Mouse (Mus musculus): ENCODE data around the gene Ogdh. TPM values are rescaled to one million over a fixed set of nuclear protein-coding genes. Genes with fewer than 3 reads are reported as not detected.

Ogdh gene
- polyA plus RNA-seq, 1 experiment from 2014 or later: 91.4 TPM

DNA sequence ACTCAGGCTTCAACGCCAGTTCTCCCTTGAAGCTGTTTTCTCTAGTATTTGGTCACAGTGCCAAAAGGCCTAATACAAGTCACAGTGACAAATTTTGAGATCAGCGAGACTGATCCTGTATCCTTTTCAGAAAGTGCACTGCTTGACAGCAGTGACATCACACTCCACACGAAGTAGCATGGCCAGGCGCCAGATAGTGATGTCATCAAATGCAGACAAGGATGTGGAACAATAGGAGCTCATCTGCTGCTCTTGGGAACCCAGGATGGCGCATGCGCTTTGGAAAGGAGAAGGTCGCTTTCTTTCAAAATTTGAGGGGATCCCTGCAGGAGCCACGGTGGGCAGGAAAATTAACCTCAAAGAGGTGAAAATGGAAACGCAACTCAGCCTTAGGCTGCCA lies 81.4 kb downstream of the Ogdh start:
- H3K4me1 ChIP-seq: no peaks in the 10 kb centered on the region
- WGBS: 90% methylated on average over 9 of the region's 9 CpGs
- H3K9ac ChIP-seq: no peak overlapping the region
- ATAC-seq (ENCODE audit: insufficient number of reproducible peaks, low FRiP score, low TSS enrichment, low read depth): no peak
- H3K4me2 ChIP-seq: no peak overlapping the region
- no peaks in the 10 kb centered on the region for H3K9me3 ChIP-seq
- no peaks in the 10 kb centered on the region for H3K36me3 ChIP-seq
- no peak overlapping the region for H3K27ac ChIP-seq
- no peaks in the 10 kb centered on the region for H3K27me3 ChIP-seq
- no peak overlapping the region for H3K4me3 ChIP-seq

- no peaks in the 10 kb centered on the region for H3K27me3 ChIP-seq
- WGBS: 76% methylated on average over 6 of the region's 6 CpGs
- H3K27ac ChIP-seq: no peak overlapping the region
- H3K4me3 ChIP-seq: no peak overlapping the region
- H3K36me3 ChIP-seq: no peaks in the 10 kb centered on the region
- ATAC-seq (ENCODE audit: insufficient number of reproducible peaks, low FRiP score, low TSS enrichment, low read depth): no peak
- H3K4me1 ChIP-seq: no peaks in the 10 kb centered on the region
- H3K9ac ChIP-seq: no peak overlapping the region
- no peaks in the 10 kb centered on the region for H3K9me3 ChIP-seq
- no peak overlapping the region for H3K4me2 ChIP-seq
These were observed 89.5 kb downstream of the Ogdh start for GRCm38 (mm10) chr11:6380916-6381315.

DNA sequence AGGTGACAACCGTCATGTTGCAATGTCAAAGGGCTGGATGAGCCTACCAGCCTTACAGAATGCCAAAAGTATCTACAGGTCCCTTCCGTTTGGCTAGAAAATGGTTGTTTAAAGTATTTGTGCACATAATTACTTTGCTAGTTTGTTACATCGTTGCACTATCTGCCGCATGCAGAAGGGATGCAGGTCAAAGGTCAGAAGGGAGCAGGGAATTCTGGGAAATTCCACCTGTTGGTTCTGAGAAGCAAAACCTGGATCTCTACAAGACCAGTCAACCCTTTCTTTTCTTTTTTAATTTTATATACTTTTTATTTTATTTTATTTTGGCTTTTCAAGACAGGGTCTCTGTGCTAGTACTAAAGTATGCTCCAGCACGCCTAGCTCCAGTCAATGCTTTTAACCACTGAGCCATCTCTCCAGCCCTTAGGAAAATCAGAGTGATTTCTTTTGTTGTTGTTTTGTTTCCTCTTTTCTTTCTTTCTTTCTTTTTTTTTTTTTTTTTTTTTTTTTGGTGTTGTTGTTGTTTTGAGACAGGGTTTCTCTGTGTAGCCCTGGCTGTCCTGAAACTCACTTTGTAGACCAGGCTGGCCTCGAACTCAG lies 96.8 kb downstream of the Ogdh start:
- Histone ChIP-seq H3K27ac (peak overlapping the region; percentile 97), H3K9me3 (no peaks in the 10 kb centered on the region), H3K4me3 (peak overlapping the region; percentile 84), H3K4me2 (0 out of 2 replicates have a peak overlapping the region, but pooled peaks have one; percentile 44), H3K4me1 (peaks cover 20% of the 10 kb centered on the region), H3K36me3 (peaks cover 8% of the 10 kb centered on the region; the same call in 1 of the 2 replicates), H3K9ac (no peak overlapping the region), H3K27me3 (no peaks in the 10 kb centered on the region)
- ATAC-seq (ENCODE audit: insufficient number of reproducible peaks, low FRiP score, low TSS enrichment, low read depth): no peak
- WGBS: 88% methylated on average over 6 of the region's 6 CpGs

- Histone ChIP-seq H3K9me3 (no peaks in the 10 kb centered on the region), H3K36me3 (peaks cover 9% of the 10 kb centered on the region), H3K4me3 (peak within 1 kb of the TSS; percentile 84), H3K27ac (peak within 1 kb of the TSS; percentile 97), H3K4me1 (peaks cover 20% of the 10 kb centered on the region), H3K27me3 (no peaks in the 10 kb centered on the region), H3K9ac (peak within 1 kb of the TSS; percentile 67), H3K4me2 (peak within 1 kb of the TSS; percentile 89)
- peak; percentile 99 for ATAC-seq (ENCODE audit: insufficient number of reproducible peaks, low FRiP score, low TSS enrichment, low read depth)
- 5% methylated on average over 58 of the region's 60 CpGs for WGBS
These were observed 97.4 kb downstream of the Ogdh start, which contains the start of gene Zmiz2 for GRCm38 (mm10) chr11:6388726-6389413. Gene Zmiz2, plus strand, starts transcription at chr11:6389074.

DNA sequence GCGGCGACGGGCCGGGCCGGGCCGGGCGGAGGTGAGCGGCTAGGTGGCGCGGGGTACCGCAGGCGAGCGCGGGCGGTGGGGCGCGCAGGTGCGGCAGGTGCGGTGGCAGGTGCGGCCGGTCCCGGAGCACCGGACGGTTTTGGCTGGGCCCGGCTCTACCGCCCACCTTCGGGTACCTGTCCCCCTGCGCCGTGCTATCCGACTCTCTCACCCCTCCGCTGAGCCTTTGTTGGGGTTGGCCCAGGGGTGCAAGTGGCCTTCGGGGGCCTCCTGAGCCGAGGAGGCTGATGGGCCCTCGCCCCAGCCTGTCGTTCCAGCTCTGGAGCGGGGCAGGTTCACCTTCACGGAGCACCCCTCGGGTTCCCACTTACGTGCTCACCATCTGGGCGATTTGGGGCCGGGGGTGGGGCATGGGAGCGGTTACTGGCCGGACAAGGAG lies 98.1 kb downstream of the Ogdh start:
- H3K4me2 ChIP-seq: peak overlapping the region; percentile 89
- peaks cover 16% of the 10 kb centered on the region for H3K36me3 ChIP-seq
- no peak for ATAC-seq (ENCODE audit: insufficient number of reproducible peaks, low FRiP score, low TSS enrichment, low read depth)
- peak overlapping the region; percentile 67 for H3K9ac ChIP-seq
- no peaks in the 10 kb centered on the region for H3K27me3 ChIP-seq
- WGBS: under 1% methylated on average over 21 of the region's 43 CpGs
- no peaks in the 10 kb centered on the region for H3K9me3 ChIP-seq
- peak overlapping the region; percentile 97 for H3K27ac ChIP-seq
- peak overlapping the region; percentile 84 for H3K4me3 ChIP-seq
- peaks cover 25% of the 10 kb centered on the region for H3K4me1 ChIP-seq

DNA sequence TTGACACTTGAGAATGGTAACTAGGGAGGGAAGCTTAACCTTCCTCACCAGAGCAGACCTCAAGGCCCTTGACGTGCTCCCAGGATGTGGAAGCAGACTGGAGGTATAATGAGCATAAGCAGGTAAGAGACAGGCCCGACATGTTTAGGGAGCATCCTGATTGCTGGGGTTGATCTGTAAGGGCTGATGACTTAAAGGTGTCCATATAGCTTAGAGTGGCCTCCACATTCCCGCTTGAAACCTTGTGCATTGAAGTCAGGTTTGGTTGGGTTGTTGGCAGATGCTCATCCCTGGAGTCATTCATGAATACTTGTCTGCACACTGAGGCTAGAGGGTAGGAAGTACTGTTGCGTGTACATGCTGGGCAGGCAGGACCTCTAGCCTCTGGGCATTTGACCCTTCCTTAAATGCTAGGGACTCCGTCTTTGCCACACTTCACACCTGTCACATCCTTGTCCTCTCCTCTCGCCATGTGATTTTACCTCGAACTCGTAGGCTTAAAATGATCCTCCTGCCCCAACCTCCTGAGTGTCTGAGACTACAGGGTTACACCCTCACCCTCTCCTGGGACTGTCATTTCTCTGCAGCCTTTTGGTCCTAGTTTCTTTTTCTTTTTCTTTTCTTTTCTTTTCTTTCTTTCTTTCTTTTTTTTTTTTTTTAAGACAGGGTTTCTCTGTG lies 99.1 kb downstream of the Ogdh start:
- H3K9ac ChIP-seq: peak overlapping the region; percentile 67; the same call in 1 of the 2 replicates
- peaks cover 25% of the 10 kb centered on the region for H3K4me1 ChIP-seq
- H3K27me3 ChIP-seq: no peaks in the 10 kb centered on the region
- 79% methylated on average over 8 of the region's 8 CpGs for WGBS
- no peaks in the 10 kb centered on the region for H3K9me3 ChIP-seq
- ATAC-seq (ENCODE audit: insufficient number of reproducible peaks, low FRiP score, low TSS enrichment, low read depth): no peak
- H3K4me2 ChIP-seq: peak overlapping the region; percentile 89
- H3K4me3 ChIP-seq: peak overlapping the region; percentile 84
- H3K27ac ChIP-seq: no peak overlapping the region
- H3K36me3 ChIP-seq: peaks cover 25% of the 10 kb centered on the region

GRCm38 (mm10) chr11:6391516-6392276 lies 100.3 kb downstream of the Ogdh start:
- H3K9ac ChIP-seq: no peak overlapping the region
- 83% methylated on average over 8 of the region's 8 CpGs for WGBS
- H3K4me2 ChIP-seq: no peak overlapping the region
- H3K4me3 ChIP-seq: no peak overlapping the region
- H3K36me3 ChIP-seq: peaks cover 34% of the 10 kb centered on the region
- no peaks in the 10 kb centered on the region for H3K27me3 ChIP-seq
- ATAC-seq (ENCODE audit: insufficient number of reproducible peaks, low FRiP score, low TSS enrichment, low read depth): no peak
- peaks cover 25% of the 10 kb centered on the region for H3K4me1 ChIP-seq
- no peaks in the 10 kb centered on the region for H3K9me3 ChIP-seq
- H3K27ac ChIP-seq: no peak overlapping the region

DNA sequence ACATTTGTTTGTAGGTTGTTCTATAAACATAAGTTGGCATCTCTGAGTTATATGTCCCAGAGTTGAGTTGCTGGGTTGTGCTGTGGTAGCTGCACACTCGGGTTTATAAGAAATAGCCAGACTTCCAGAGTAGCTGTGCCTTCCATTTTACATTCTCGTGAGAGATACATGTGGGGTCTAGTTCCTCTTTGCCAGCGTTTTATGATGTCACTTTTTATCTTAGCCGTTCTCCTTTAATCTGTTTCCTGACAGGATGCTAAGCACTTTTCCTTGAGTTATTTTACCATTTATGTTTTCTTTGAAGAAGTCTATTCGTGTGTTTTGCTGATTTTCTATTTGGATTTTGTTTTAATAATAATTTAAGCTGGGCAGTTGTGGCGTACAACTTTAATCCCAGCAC lies 101.4 kb downstream of the Ogdh start:
- Histone ChIP-seq H3K4me3 (no peak overlapping the region), H3K9ac (no peak overlapping the region), H3K27ac (no peak overlapping the region), H3K4me1 (peaks cover 25% of the 10 kb centered on the region), H3K9me3 (no peaks in the 10 kb centered on the region), H3K27me3 (no peaks in the 10 kb centered on the region), H3K36me3 (peaks cover 45% of the 10 kb centered on the region), H3K4me2 (no peak overlapping the region)
- WGBS: 81% methylated on average over 6 of the region's 6 CpGs
- ATAC-seq (ENCODE audit: insufficient number of reproducible peaks, low FRiP score, low TSS enrichment, low read depth): no peak

- Histone ChIP-seq H3K27me3 (no peaks in the 10 kb centered on the region), H3K4me3 (no peak overlapping the region), H3K4me2 (no peak overlapping the region), H3K4me1 (peaks cover 25% of the 10 kb centered on the region), H3K9ac (no peak overlapping the region), H3K36me3 (peaks cover 55% of the 10 kb centered on the region), H3K27ac (no peak overlapping the region), H3K9me3 (no peaks in the 10 kb centered on the region)
- no peak for ATAC-seq (ENCODE audit: insufficient number of reproducible peaks, low FRiP score, low TSS enrichment, low read depth)
- WGBS: 93% methylated on average over 1 of the region's 1 CpGs
These were observed 102.4 kb downstream of the Ogdh start for GRCm38 (mm10) chr11:6393866-6394265.

DNA sequence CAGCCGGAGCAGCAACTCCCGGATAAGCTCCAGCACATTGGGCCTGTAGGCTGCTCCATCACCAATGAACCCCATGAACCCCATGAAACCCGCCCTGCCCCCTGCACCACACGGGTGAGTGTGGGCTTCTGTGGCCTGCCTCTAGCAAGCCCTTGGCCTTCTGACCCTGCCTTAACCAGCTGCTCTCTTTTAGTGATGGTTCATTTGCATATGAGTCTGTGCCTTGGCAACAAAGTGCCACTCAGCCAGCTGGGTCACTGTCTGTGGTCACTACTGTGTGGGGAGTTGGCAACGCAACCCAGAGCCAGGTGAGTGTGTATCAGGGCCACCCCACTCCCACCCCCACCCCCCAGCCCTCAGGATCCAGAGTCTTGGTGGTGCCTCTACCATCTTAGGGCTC lies 104.1 kb downstream of the Ogdh start:
- H3K9me3 ChIP-seq: no peaks in the 10 kb centered on the region
- no peak for ATAC-seq (ENCODE audit: insufficient number of reproducible peaks, low FRiP score, low TSS enrichment, low read depth)
- no peak overlapping the region for H3K9ac ChIP-seq
- H3K27me3 ChIP-seq: no peaks in the 10 kb centered on the region
- peaks cover 14% of the 10 kb centered on the region for H3K4me1 ChIP-seq
- no peak overlapping the region for H3K4me3 ChIP-seq
- 88% methylated on average over 5 of the region's 5 CpGs for WGBS
- H3K36me3 ChIP-seq: peaks cover 71% of the 10 kb centered on the region
- H3K4me2 ChIP-seq: no peak overlapping the region
- H3K27ac ChIP-seq: no peak overlapping the region

DNA sequence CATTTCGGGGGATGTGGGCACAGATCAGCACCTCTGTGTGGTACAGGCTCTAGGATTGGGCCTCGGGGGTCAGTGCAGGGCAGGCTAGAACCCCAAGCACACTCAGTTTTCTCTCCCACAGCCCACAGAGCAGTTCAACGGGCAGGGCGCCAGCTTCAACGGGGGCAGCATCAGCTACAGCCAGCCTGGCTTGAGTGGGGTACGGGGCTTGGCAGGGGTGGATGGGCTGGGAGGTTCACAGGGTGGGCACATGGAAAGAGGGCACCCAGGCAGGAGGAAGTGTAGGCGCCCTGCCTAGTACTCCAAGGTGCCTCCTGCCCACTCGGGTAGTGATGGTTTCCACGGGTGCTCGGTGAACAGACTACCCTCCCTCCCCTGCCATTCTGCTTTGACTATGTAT lies 106.7 kb downstream of the Ogdh start:
- Histone ChIP-seq H3K27me3 (no peaks in the 10 kb centered on the region), H3K9ac (no peak overlapping the region), H3K36me3 (peaks cover 89% of the 10 kb centered on the region), H3K27ac (no peak overlapping the region), H3K4me3 (no peak overlapping the region), H3K9me3 (no peaks in the 10 kb centered on the region), H3K4me2 (no peak overlapping the region), H3K4me1 (0 out of 2 replicates have a peak, but pooled peaks cover 5% of the 10 kb centered on the region)
- no peak for ATAC-seq (ENCODE audit: insufficient number of reproducible peaks, low FRiP score, low TSS enrichment, low read depth)
- 88% methylated on average over 10 of the region's 10 CpGs for WGBS
